ENCODE assay signal across 18 mouse cellular contexts in genomic region chr3:83773281-83773680, GRCm38 (mm10).
"Had no signal": no experiment of that assay in that cellular context is flagged by ENCODE, and none has a peak within 500 bp of the region (broad histone marks: within the 10 kb centered on the region; RNA-seq: fewer than 3 reads in every experiment).

No protein-coding gene starts in this region.

- H3K4me3 ChIP-seq: limb, embryonic 15.5 days; megakaryocyte, embryonic 14.5 days; midbrain, embryonic 10.5 days; midbrain, embryonic 15.5 days; neural tube, embryonic 12.5 days; neural tube, embryonic 15.5 days had no signal

- H3K9me3 ChIP-seq: limb, embryonic 15.5 days; megakaryocyte, embryonic 14.5 days; midbrain, embryonic 10.5 days; midbrain, embryonic 15.5 days; neural tube, embryonic 12.5 days; neural tube, embryonic 15.5 days had no signal

- H3K9ac ChIP-seq: limb, embryonic 15.5 days; liver, embryonic 14.5 days; liver, postnatal 0 days; lung, embryonic 14.5 days; midbrain, embryonic 15.5 days; neural tube, embryonic 12.5 days; neural tube, embryonic 15.5 days had no signal

- ATAC-seq: intestine, embryonic 16.5 days; liver, postnatal 0 days; midbrain, embryonic 15.5 days had no signal

- DNase-seq: kidney, adult 18-20 months; kidney, adult 9 months; kidney, postnatal 14 days; kidney, postnatal 4 days; liver, postnatal 0 days; lung, embryonic 14.5 days; lung, postnatal 10 days; lung, postnatal 36 days; thymus, postnatal 36 days had no signal

- H3K4me2 ChIP-seq: limb, embryonic 15.5 days; liver, embryonic 11.5 days; lung, embryonic 14.5 days; midbrain, embryonic 15.5 days; neural tube, embryonic 12.5 days; neural tube, embryonic 15.5 days had no signal

- H3K27me3 ChIP-seq: limb, embryonic 15.5 days; midbrain, embryonic 15.5 days; neural tube, embryonic 15.5 days had no signal

- H3K27ac ChIP-seq: limb, embryonic 15.5 days; liver, embryonic 14.5 days; midbrain, embryonic 10.5 days; midbrain, embryonic 15.5 days; neural tube, embryonic 12.5 days; neural tube, embryonic 15.5 days had no signal
